Mouse (Mus musculus) heart, postnatal 0 days (tissue): Measurements from ENCODE around the gene Zan. TPM values are rescaled to one million over a fixed set of nuclear protein-coding genes. Genes with fewer than 3 reads are reported as not detected.

Experiments
- ATAC-seq: fragments of 200-750 bp; cut with Nextera tagmentation; 2 replicates; pipeline ENCODE4 v1.8.0; 2017; ENCODE audit warnings: low read depth, moderate number of reproducible peaks, moderate library complexity; ENCODE audit not compliant: insufficient read depth
- DNase-seq: peaks from one replicate; pipeline ENCODE4 v3.0.0-alpha.2; 2016; ENCODE audit warnings: low spot score
- H3K27ac ChIP-seq: fragments of 300-500 bp; sonication (generic); 2 replicates; pipeline ENCODE4 v1.5.1; 2014; ENCODE audit warnings: low read depth, mild to moderate bottlenecking
- H3K27me3 ChIP-seq: fragments of 300-500 bp; sonication (generic); 2 replicates; pipeline ENCODE4 v1.6.1; 2014; ENCODE audit warnings: low read length, mixed read lengths; ENCODE audit not compliant: control insufficient read depth, insufficient read depth
- H3K36me3 ChIP-seq: fragments of 300-500 bp; sonication (generic); replicated peaks from 2 replicates; pipeline ENCODE4 v1.6.1; 2014; ENCODE audit warnings: low read length, mixed read lengths; ENCODE audit not compliant: control insufficient read depth, insufficient read depth
- H3K4me1 ChIP-seq: fragments of 300-500 bp; sonication (generic); 2 replicates; pipeline ENCODE4 v1.6.1; 2014; ENCODE audit warnings: antibody characterized with exemption; ENCODE audit not compliant: control insufficient read depth, insufficient read depth
- H3K4me2 ChIP-seq: fragments of 300-500 bp; sonication (generic); 2 replicates; pipeline ENCODE4 v1.6.1; 2014; ENCODE audit warnings: low read depth, mild to moderate bottlenecking, low read length, moderate library complexity
- H3K4me3 ChIP-seq: fragments of 300-500 bp; sonication (generic); 2 replicates; pipeline ENCODE4 v1.5.1; 2014; ENCODE audit warnings: low read depth, low read length
- H3K9ac ChIP-seq: fragments of 300-500 bp; sonication (generic); replicated peaks from 2 replicates; pipeline ENCODE4 v1.6.1; 2014; ENCODE audit warnings: low read depth, low read length, mixed read lengths
- H3K9me3 ChIP-seq: fragments of 300-500 bp; sonication (generic); replicated peaks from 2 replicates; pipeline ENCODE4 v1.6.1; 2016; ENCODE audit warnings: low read length; ENCODE audit not compliant: control insufficient read depth
- CTCF ChIP-seq: IDR thresholded peaks from 2 replicates; pipeline ENCODE4 v1.5.1; 2016; ENCODE audit warnings: antibody characterized with exemption, control low read depth, low read depth
- EP300 ChIP-seq: IDR thresholded peaks from 2 replicates; pipeline ENCODE4 v1.6.1; 2016; ENCODE audit warnings: antibody characterized with exemption, low read depth
- WGBS: fragments of 180-500 bp; shearing (Covaris S2); extraction: QIAGEN DNeasy Blood & Tissue Kit; methylation state at CpG from one replicate; pipeline ENCODE4 v1.1.7; 2014; 5-methylcytosine and 5-hydroxymethylcytosine counted together
- polyA plus RNA-seq: library from polyadenylated mRNA; unstranded; fragments of >200 nt; fragmentation: Nextera tagmentation; extraction: Ambion mirVana; gene quantifications from 2 replicates; pipeline ENCODE4 v1.2.1, GENCODE M21; 2015
- total RNA-seq: library from RNA; depleted of rRNA; stranded (reverse); fragments of >200 nt; gene quantifications from 2 replicates; pipeline ENCODE4 v1.2.3, GENCODE M21; 2014; ENCODE audit warnings: low replicate concordance

Zan gene
- total and polyA plus RNA-seq, 2 experiments from 2014 or later = under 0.01 to 0.04 TPM

DNA sequence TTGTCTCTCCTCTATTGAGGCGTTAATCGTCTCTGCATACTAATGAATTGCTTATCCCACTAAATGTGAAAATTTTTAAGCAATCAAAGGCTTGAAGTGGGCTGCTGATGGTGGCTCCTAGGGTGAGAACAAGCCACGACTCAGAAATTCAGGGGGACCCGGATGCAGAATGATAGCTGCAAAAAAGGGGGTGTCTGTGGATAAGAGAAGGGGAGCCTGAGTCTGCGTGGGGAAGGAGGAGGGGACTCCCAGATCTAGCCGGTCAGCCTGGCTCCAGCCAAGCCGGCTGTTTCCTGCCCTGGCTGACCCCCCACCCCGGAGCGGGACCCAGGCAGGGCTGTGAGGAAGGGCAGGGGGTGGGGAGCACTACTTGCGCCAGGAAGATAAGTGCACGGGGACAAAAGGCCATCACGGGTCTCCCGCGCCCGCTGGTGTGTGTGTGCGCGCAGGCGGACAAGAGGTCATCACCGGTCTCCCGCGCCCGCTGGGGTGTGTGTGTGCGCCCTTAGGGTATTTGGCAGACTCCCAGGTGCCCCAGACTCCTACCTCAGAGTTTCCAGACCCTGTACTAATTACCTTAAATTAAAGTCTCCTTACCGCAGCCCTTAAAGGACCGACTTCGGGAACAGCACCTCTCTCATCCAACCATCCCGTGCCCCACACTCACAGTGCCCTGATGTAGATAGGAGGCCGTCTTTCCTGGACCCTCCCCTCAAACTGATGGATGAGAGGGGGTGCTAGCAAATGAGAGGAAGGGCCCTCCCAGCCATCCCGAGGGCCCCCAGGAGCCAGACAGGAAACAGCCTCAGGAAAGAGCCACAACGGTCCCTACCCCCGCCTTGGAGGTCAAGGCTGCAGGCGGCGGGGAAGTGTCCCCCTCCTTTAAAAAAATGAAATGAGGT is 128.1 kb downstream of the Zan start:
- H3K4me3 ChIP-seq = peak overlapping the region; percentile 93
- peak; percentile 49 for ATAC-seq
- peak overlapping the region; percentile 99 for H3K27ac ChIP-seq
- 2% methylated on average over 33 of the region's 33 CpGs for WGBS
- peak; percentile 84 for DNase-seq
- peak overlapping the region; percentile 88 for H3K4me2 ChIP-seq
- peak overlapping the region; percentile 97 for H3K9ac ChIP-seq
- H3K27me3 ChIP-seq = no peaks in the 10 kb centered on the region
- H3K36me3 ChIP-seq = peaks cover 2% of the 10 kb centered on the region
- H3K9me3 ChIP-seq = no peaks in the 10 kb centered on the region
- no peak for TF ChIP-seq CTCF
- peak; percentile 97 for TF ChIP-seq EP300
- H3K4me1 ChIP-seq = peaks cover 34% of the 10 kb centered on the region

DNA sequence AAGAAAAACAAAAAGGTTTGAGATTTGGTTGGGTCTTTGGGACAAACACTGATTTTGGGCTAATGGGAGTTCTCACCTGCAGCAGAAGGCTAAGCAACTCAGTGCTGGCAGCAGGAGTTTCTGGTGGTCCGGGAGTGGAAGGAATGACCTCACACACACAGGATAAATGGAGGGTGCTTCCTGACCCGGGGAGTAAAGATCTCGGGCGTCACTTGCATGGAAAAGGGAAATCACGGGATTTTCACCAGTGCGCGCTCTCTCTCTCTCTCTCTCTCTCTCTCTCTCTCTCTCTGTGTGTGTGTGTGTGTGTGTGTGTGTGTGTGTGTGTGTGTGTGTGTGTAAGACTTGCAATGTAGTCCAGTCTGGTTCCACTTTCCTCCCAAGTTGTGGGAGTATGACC is 129.0 kb downstream of the Zan start:
- Histone ChIP-seq H3K36me3 (no peaks in the 10 kb centered on the region), H3K4me3 (no peak overlapping the region), H3K4me1 (peaks cover 33% of the 10 kb centered on the region), H3K9ac (0 out of 2 replicates have a peak overlapping the region, but pooled peaks have one; percentile 97), H3K4me2 (no peak overlapping the region), H3K9me3 (no peaks in the 10 kb centered on the region), H3K27me3 (no peaks in the 10 kb centered on the region), H3K27ac (peak overlapping the region; percentile 99)
- no peak for ATAC-seq
- TF ChIP-seq EP300 (no peak), CTCF (no peak)
- DNase-seq = peak; percentile 53
- 30% methylated on average over 7 of the region's 7 CpGs for WGBS

GRCm38 (mm10) chr5:137346983-137347382 is 129.9 kb downstream of the Zan start:
- 79% methylated on average over 4 of the region's 4 CpGs for WGBS
- DNase-seq = no peak

GRCm38 (mm10) chr5:137346388-137346787 is 130.5 kb downstream of the Zan start:
- no peaks in the 10 kb centered on the region for H3K36me3 ChIP-seq
- DNase-seq (no peak), ATAC-seq (no peak)
- H3K4me2 ChIP-seq = no peak overlapping the region
- H3K9ac ChIP-seq = no peak overlapping the region
- 80% methylated on average over 1 of the region's 1 CpGs for WGBS
- TF ChIP-seq EP300 (no peak), CTCF (no peak)
- peaks cover 20% of the 10 kb centered on the region; the same call in 1 of the 2 replicates for H3K4me1 ChIP-seq
- H3K4me3 ChIP-seq = no peak overlapping the region
- no peaks in the 10 kb centered on the region for H3K27me3 ChIP-seq
- H3K9me3 ChIP-seq = no peaks in the 10 kb centered on the region
- 0 out of 2 replicates have a peak overlapping the region, but pooled peaks have one; percentile 12 for H3K27ac ChIP-seq

More at GRCm38 (mm10) chr5:137346983-137347382, 129.9 kb downstream of the Zan start:
- Histone ChIP-seq H3K9ac (no peak overlapping the region), H3K27ac (no peak overlapping the region), H3K36me3 (no peaks in the 10 kb centered on the region), H3K4me2 (no peak overlapping the region), H3K27me3 (no peaks in the 10 kb centered on the region), H3K4me1 (peaks cover 26% of the 10 kb centered on the region; the same call in 1 of the 2 replicates), H3K4me3 (no peak overlapping the region), H3K9me3 (no peaks in the 10 kb centered on the region)
- no peak for TF ChIP-seq CTCF
- TF ChIP-seq EP300 = no peak
- no peak for ATAC-seq

- H3K36me3 ChIP-seq = no peaks in the 10 kb centered on the region
- ATAC-seq (no peak), DNase-seq (peak; percentile 41)
- H3K27ac ChIP-seq = 0 out of 2 replicates have a peak overlapping the region, but pooled peaks have one; percentile 12
- H3K4me2 ChIP-seq = peak overlapping the region; percentile 29; the same call in 1 of the 2 replicates
- no peak overlapping the region for H3K9ac ChIP-seq
- peaks cover 17% of the 10 kb centered on the region; the same call in 1 of the 2 replicates for H3K4me1 ChIP-seq
- no peaks in the 10 kb centered on the region for H3K9me3 ChIP-seq
- no peak overlapping the region for H3K4me3 ChIP-seq
- H3K27me3 ChIP-seq = no peaks in the 10 kb centered on the region
- TF ChIP-seq EP300 (no peak), CTCF (no peak)
- WGBS = 13% methylated on average over 9 of the region's 9 CpGs
Observed at GRCm38 (mm10) chr5:137345821-137346220, 131.0 kb downstream of the Zan start.
